Mouse (Mus musculus): ENCODE data around the gene Hmgcr. TPM values are rescaled to one million over a fixed set of nuclear protein-coding genes. Genes with fewer than 3 reads are reported as not detected.

Gene Hmgcr
- polyA plus RNA-seq, 1 experiment = 58.7 TPM

DNA sequence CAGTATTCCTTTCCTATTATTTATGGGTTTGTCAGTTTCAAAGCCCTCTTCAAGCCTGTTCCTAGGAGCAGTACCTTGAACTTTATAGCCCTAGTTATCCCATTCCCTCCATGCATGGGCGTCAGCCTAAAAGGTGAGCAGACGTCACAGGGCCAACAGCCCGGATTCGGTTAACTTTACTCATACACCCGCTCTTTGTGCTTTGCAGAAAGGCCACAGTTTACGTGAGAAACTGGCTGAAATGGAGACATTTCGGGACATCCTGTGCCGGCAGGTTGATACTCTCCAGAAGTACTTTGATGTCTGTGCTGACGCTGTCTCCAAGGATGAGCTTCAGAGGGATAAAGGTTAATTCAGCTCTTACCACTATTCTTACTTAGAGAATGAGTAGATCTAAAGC, 71.6 kb downstream of the Hmgcr start:
- H3K79me2 ChIP-seq (ENCODE audit: control insufficient read depth, insufficient read depth) = peaks cover 11% of the 10 kb centered on the region
- TF ChIP-seq MYOD1 (IDR thresholded peaks at IDR 0.05; ENCODE audit: control insufficient read depth, insufficient read length, low read depth) (no peak), CTCF (IDR thresholded peaks at IDR 0.05; ENCODE audit: control insufficient read depth, insufficient read depth, insufficient read length) (no peak), CEBPB (IDR thresholded peaks at IDR 0.05; ENCODE audit: low read depth) (no peak)

More for the DNA sequence above, 71.6 kb downstream of the Hmgcr start:
- Histone ChIP-seq H3K27me3 (ENCODE audit: control insufficient read depth, insufficient read depth, insufficient read length) (no peaks in the 10 kb centered on the region), H3K4me3 (ENCODE audit: insufficient read depth, poor library complexity, severe bottlenecking) (no peak overlapping the region), H3K79me3 (ENCODE audit: low read depth) (no peaks in the 10 kb centered on the region), H3K36me3 (ENCODE audit: control insufficient read depth, insufficient read depth) (peaks cover 8% of the 10 kb centered on the region), H3ac (ENCODE audit: control insufficient read depth, insufficient read length, low read depth) (no peak overlapping the region)

Other genes with a start within 250 kb of the Hmgcr start
- gene Ankdd1b, start 199.7 kb downstream of the Hmgcr start, polyA plus RNA-seq (2012; fragmentation: generic; extraction: Trizol) = not detected
- gene Gm17622, start 180.2 kb downstream of the Hmgcr start, polyA plus RNA-seq (2012; fragmentation: generic; extraction: Trizol) = not detected
- gene Polk, start 128.4 kb downstream of the Hmgcr start, polyA plus RNA-seq (2012; fragmentation: generic; extraction: Trizol) = 3.5 TPM
- 13.9 TPM for gene Col4a3bp, start 128.3 kb downstream of the Hmgcr start, polyA plus RNA-seq (2012; fragmentation: generic; extraction: Trizol)
- gene Ankrd31, start 77.3 kb upstream of the Hmgcr start, polyA plus RNA-seq (2012; fragmentation: generic; extraction: Trizol) = not detected

All from C2C12 (cell line).